Mouse (Mus musculus): ENCODE measurements around the gene Frg2f1. TPM values are rescaled to one million over a fixed set of nuclear protein-coding genes. Genes with fewer than 3 reads are reported as not detected.
"Not testable (repeated sequence)": the region's sequence is repeated elsewhere in the genome, so short reads cannot be mapped to it uniquely, and the experiment has no call there.

Gene Frg2f1
- polyA plus RNA-seq, 1 experiment from 2014 or later, result 2.8 TPM

- 97% methylated on average over 4 of the region's 4 CpGs for WGBS
- not testable (repeated sequence) for H3K36me3 ChIP-seq; DNase-seq (ENCODE audit: low spot score); H3K27me3 ChIP-seq (ENCODE audit: low read depth, poor library complexity, severe bottlenecking); H3K4me3 ChIP-seq; H3K9me3 ChIP-seq (replicated peaks); H3K27ac ChIP-seq (replicated peaks)
- peaks cover 19% of the 10 kb centered on the region for H3K4me1 ChIP-seq
Observed at GRCm38 (mm10) chr4:119536615-119537014, 2.7 kb downstream of the Frg2f1 start, which contains the start of gene Foxj3. Gene Foxj3, plus strand, starts transcription at chr4:119537004.

- Histone ChIP-seq H3K27ac (replicated peaks) (no peak overlapping the region), H3K4me1 (peaks cover 9% of the 10 kb centered on the region), H3K27me3 (ENCODE audit: low read depth, poor library complexity, severe bottlenecking) (no peaks in the 10 kb centered on the region), H3K4me3 (no peak overlapping the region), H3K9me3 (replicated peaks) (no peaks in the 10 kb centered on the region), H3K36me3 (no peaks in the 10 kb centered on the region)
- no peak for DNase-seq (ENCODE audit: low spot score)
- 64% methylated on average over 4 of the region's 4 CpGs for WGBS
Observed at GRCm38 (mm10) chr4:119535103-119535502, 4.2 kb downstream of the Frg2f1 start.

GRCm38 (mm10) chr4:119531813-119532212 is 7.5 kb downstream of the Frg2f1 start:
- Histone ChIP-seq H3K27me3 (ENCODE audit: low read depth, poor library complexity, severe bottlenecking) (no peaks in the 10 kb centered on the region), H3K9me3 (replicated peaks) (no peaks in the 10 kb centered on the region), H3K4me3 (no peak overlapping the region), H3K27ac (replicated peaks) (no peak overlapping the region), H3K4me1 (no peaks in the 10 kb centered on the region; the same call in 1 of the 2 replicates), H3K36me3 (no peaks in the 10 kb centered on the region)
- no peak for DNase-seq (ENCODE audit: low spot score)
- WGBS, result 65% methylated on average over 2 of the region's 2 CpGs

GRCm38 (mm10) chr4:119526329-119526845 is 12.9 kb downstream of the Frg2f1 start:
- Histone ChIP-seq H3K4me1 (peaks cover 7% of the 10 kb centered on the region; the same call in 1 of the 2 replicates), H3K27me3 (ENCODE audit: low read depth, poor library complexity, severe bottlenecking) (no peaks in the 10 kb centered on the region), H3K4me3 (no peak overlapping the region), H3K36me3 (no peaks in the 10 kb centered on the region), H3K9me3 (replicated peaks) (no peaks in the 10 kb centered on the region), H3K27ac (replicated peaks) (no peak overlapping the region)
- no peak for DNase-seq (ENCODE audit: low spot score)

- Histone ChIP-seq H3K4me1 (peaks cover 7% of the 10 kb centered on the region; the same call in 1 of the 2 replicates), H3K27ac (replicated peaks) (no peak overlapping the region)
- WGBS, result 83% methylated on average over 2 of the region's 2 CpGs
Observed at GRCm38 (mm10) chr4:119524466-119524865, 14.9 kb downstream of the Frg2f1 start.

GRCm38 (mm10) chr4:119524010-119524409 is 15.3 kb downstream of the Frg2f1 start:
- H3K9me3 ChIP-seq (replicated peaks), result no peaks in the 10 kb centered on the region
- no peaks in the 10 kb centered on the region for H3K36me3 ChIP-seq
- H3K4me3 ChIP-seq, result no peak overlapping the region
- WGBS, result 84% methylated on average over 1 of the region's 1 CpGs
- H3K27me3 ChIP-seq (ENCODE audit: low read depth, poor library complexity, severe bottlenecking), result no peaks in the 10 kb centered on the region
- no peak overlapping the region for H3K27ac ChIP-seq (replicated peaks)
- no peak for DNase-seq (ENCODE audit: low spot score)
- H3K4me1 ChIP-seq, result peaks cover 7% of the 10 kb centered on the region; the same call in 1 of the 2 replicates

More at GRCm38 (mm10) chr4:119524466-119524865, 14.9 kb downstream of the Frg2f1 start:
- DNase-seq (ENCODE audit: low spot score), result no peak
- Histone ChIP-seq H3K9me3 (replicated peaks) (no peaks in the 10 kb centered on the region), H3K4me3 (no peak overlapping the region), H3K27me3 (ENCODE audit: low read depth, poor library complexity, severe bottlenecking) (no peaks in the 10 kb centered on the region), H3K36me3 (no peaks in the 10 kb centered on the region)

- Histone ChIP-seq H3K36me3 (no peaks in the 10 kb centered on the region), H3K4me1 (peaks cover 7% of the 10 kb centered on the region; the same call in 1 of the 2 replicates), H3K4me3 (no peak overlapping the region), H3K27ac (replicated peaks) (no peak overlapping the region), H3K9me3 (replicated peaks) (no peaks in the 10 kb centered on the region), H3K27me3 (ENCODE audit: low read depth, poor library complexity, severe bottlenecking) (no peaks in the 10 kb centered on the region)
- DNase-seq (ENCODE audit: low spot score), result no peak
- 81% methylated on average over 4 of the region's 4 CpGs for WGBS
Observed at GRCm38 (mm10) chr4:119523575-119523974, 15.8 kb downstream of the Frg2f1 start.

- DNase-seq (ENCODE audit: low spot score), result no peak
- Histone ChIP-seq H3K4me3 (no peak overlapping the region), H3K9me3 (replicated peaks) (no peaks in the 10 kb centered on the region), H3K27me3 (ENCODE audit: low read depth, poor library complexity, severe bottlenecking) (no peaks in the 10 kb centered on the region), H3K4me1 (no peaks in the 10 kb centered on the region), H3K27ac (replicated peaks) (no peak overlapping the region), H3K36me3 (no peaks in the 10 kb centered on the region)
- WGBS, result 82% methylated on average over 3 of the region's 3 CpGs
Observed at GRCm38 (mm10) chr4:119512731-119513141, 26.6 kb downstream of the Frg2f1 start.

GRCm38 (mm10) chr4:119511591-119511990 is 27.7 kb downstream of the Frg2f1 start:
- Histone ChIP-seq H3K27me3 (ENCODE audit: low read depth, poor library complexity, severe bottlenecking) (no peaks in the 10 kb centered on the region), H3K4me3 (no peak overlapping the region), H3K9me3 (replicated peaks) (no peaks in the 10 kb centered on the region), H3K27ac (replicated peaks) (no peak overlapping the region), H3K4me1 (no peaks in the 10 kb centered on the region), H3K36me3 (no peaks in the 10 kb centered on the region)
- DNase-seq (ENCODE audit: low spot score), result no peak
- 63% methylated on average over 2 of the region's 2 CpGs for WGBS

- DNase-seq (ENCODE audit: low spot score), result no peak
- Histone ChIP-seq H3K4me1 (no peaks in the 10 kb centered on the region), H3K36me3 (no peaks in the 10 kb centered on the region), H3K4me3 (no peak overlapping the region), H3K27me3 (ENCODE audit: low read depth, poor library complexity, severe bottlenecking) (peaks cover 22% of the 10 kb centered on the region), H3K9me3 (replicated peaks) (no peaks in the 10 kb centered on the region), H3K27ac (replicated peaks) (no peak overlapping the region)
- 74% methylated on average over 5 of the region's 5 CpGs for WGBS
Observed at GRCm38 (mm10) chr4:119498319-119498848, 40.9 kb downstream of the Frg2f1 start.

- H3K4me1 ChIP-seq, result peaks cover 17% of the 10 kb centered on the region
- DNase-seq (ENCODE audit: low spot score), result no peak
- peak overlapping the region; percentile 73 for H3K4me3 ChIP-seq
- H3K36me3 ChIP-seq, result no peaks in the 10 kb centered on the region
- H3K9me3 ChIP-seq (replicated peaks), result no peaks in the 10 kb centered on the region
- peak overlapping the region; percentile 86 for H3K27ac ChIP-seq (replicated peaks)
- peaks cover 49% of the 10 kb centered on the region for H3K27me3 ChIP-seq (ENCODE audit: low read depth, poor library complexity, severe bottlenecking)
- WGBS, result 36% methylated on average over 10 of the region's 10 CpGs
Observed at GRCm38 (mm10) chr4:119492933-119493327, 46.4 kb downstream of the Frg2f1 start.

- peaks cover 49% of the 10 kb centered on the region for H3K27me3 ChIP-seq (ENCODE audit: low read depth, poor library complexity, severe bottlenecking)
- H3K27ac ChIP-seq (replicated peaks), result peak within 1 kb of the TSS; percentile 86
Observed at GRCm38 (mm10) chr4:119492291-119492932, 46.9 kb downstream of the Frg2f1 start, which contains the start of gene Rimkla. Gene Rimkla, minus strand, starts transcription at chr4:119492628.

GRCm38 (mm10) chr4:119490806-119491205 is 48.5 kb downstream of the Frg2f1 start:
- Histone ChIP-seq H3K36me3 (no peaks in the 10 kb centered on the region), H3K4me1 (peaks cover 17% of the 10 kb centered on the region), H3K9me3 (replicated peaks) (no peaks in the 10 kb centered on the region), H3K4me3 (no peak overlapping the region), H3K27me3 (ENCODE audit: low read depth, poor library complexity, severe bottlenecking) (peaks cover 44% of the 10 kb centered on the region), H3K27ac (replicated peaks) (no peak overlapping the region)
- 82% methylated on average over 3 of the region's 3 CpGs for WGBS
- DNase-seq (ENCODE audit: low spot score), result peak; percentile 30

More at GRCm38 (mm10) chr4:119492291-119492932, 46.9 kb downstream of the Frg2f1 start, which contains the start of gene Rimkla:
- Histone ChIP-seq H3K4me1 (peaks cover 17% of the 10 kb centered on the region), H3K4me3 (peak within 1 kb of the TSS; percentile 73), H3K36me3 (no peaks in the 10 kb centered on the region), H3K9me3 (replicated peaks) (no peaks in the 10 kb centered on the region)
- WGBS, result under 1% methylated on average over 59 of the region's 77 CpGs
- peak; percentile 84 for DNase-seq (ENCODE audit: low spot score)

All from midbrain, embryonic 10.5 days (tissue).